Mouse (Mus musculus) embryonic facial prominence, embryonic 12.5 days (tissue): ENCODE results near the gene Plce1. TPM values are rescaled to one million over a fixed set of nuclear protein-coding genes. Genes with fewer than 3 reads are reported as not detected.

Experiments used
- ATAC-seq: fragments of 200-750 bp; cut with Nextera tagmentation; 2 replicates; pipeline ENCODE4 v1.8.0; 2017; ENCODE audit not compliant: insufficient number of reproducible peaks, insufficient read depth, low FRiP score, low TSS enrichment
- H3K27ac ChIP-seq: fragments of 300-500 bp; sonication (generic); 2 replicates; pipeline ENCODE4 v1.5.1; 2016; ENCODE audit warnings: mild to moderate bottlenecking
- H3K27me3 ChIP-seq: fragments of 300-500 bp; sonication (generic); 2 replicates; pipeline ENCODE4 v1.6.1; 2016; ENCODE audit warnings: mild to moderate bottlenecking, moderate library complexity
- H3K36me3 ChIP-seq: fragments of 300-500 bp; sonication (generic); 2 replicates; pipeline ENCODE4 v1.6.1; 2016; ENCODE audit warnings: mild to moderate bottlenecking
- H3K4me1 ChIP-seq: fragments of 300-500 bp; sonication (generic); 2 replicates; pipeline ENCODE4 v1.6.1; 2016
- H3K4me2 ChIP-seq: fragments of 300-500 bp; sonication (generic); replicated peaks from 2 replicates; pipeline ENCODE4 v1.6.1; 2016; ENCODE audit warnings: mild to moderate bottlenecking, moderate library complexity
- H3K4me3 ChIP-seq: fragments of 300-500 bp; sonication (generic); 2 replicates; pipeline ENCODE4 v1.5.1; 2016; ENCODE audit warnings: mild to moderate bottlenecking
- H3K9ac ChIP-seq: fragments of 300-500 bp; sonication (generic); 2 replicates; pipeline ENCODE4 v1.6.1; 2016; ENCODE audit warnings: mild to moderate bottlenecking, moderate library complexity
- H3K9me3 ChIP-seq: fragments of 300-500 bp; sonication (generic); 2 replicates; pipeline ENCODE4 v1.6.1; 2016; ENCODE audit warnings: mild to moderate bottlenecking, moderate library complexity
- WGBS: fragments of 180-500 bp; shearing (Covaris S2); methylation state at CpG from one replicate; pipeline ENCODE4 v1.1.7; 2016; 5-methylcytosine and 5-hydroxymethylcytosine counted together
- polyA plus RNA-seq: library from polyadenylated mRNA; unstranded; fragments of >200 nt; fragmentation: Nextera tagmentation; extraction: Ambion mirVana; gene quantifications from 2 replicates; pipeline ENCODE4 v1.2.1, GENCODE M21; 2016

Plce1 gene
- polyA plus RNA-seq, 1 experiment from 2014 or later: 4.7 TPM

GRCm38 (mm10) chr19:38750192-38750591, 269.3 kb downstream of the Plce1 start:
- 61% methylated on average over 4 of the region's 4 CpGs for WGBS
- H3K9ac ChIP-seq: no peak overlapping the region
- no peaks in the 10 kb centered on the region for H3K9me3 ChIP-seq
- no peak overlapping the region for H3K4me2 ChIP-seq
- ATAC-seq: no peak
- no peaks in the 10 kb centered on the region; the same call in 1 of the 2 replicates for H3K4me1 ChIP-seq
- no peak overlapping the region for H3K4me3 ChIP-seq
- H3K27me3 ChIP-seq: no peaks in the 10 kb centered on the region
- no peak overlapping the region for H3K27ac ChIP-seq
- H3K36me3 ChIP-seq: no peaks in the 10 kb centered on the region

- Histone ChIP-seq H3K4me1 (0 out of 2 replicates have a peak, but pooled peaks cover 3% of the 10 kb centered on the region), H3K4me2 (no peak overlapping the region), H3K27me3 (no peaks in the 10 kb centered on the region), H3K9ac (no peak overlapping the region), H3K4me3 (no peak overlapping the region), H3K36me3 (no peaks in the 10 kb centered on the region), H3K9me3 (no peaks in the 10 kb centered on the region), H3K27ac (no peak overlapping the region)
- WGBS: 87% methylated on average over 3 of the region's 3 CpGs
- ATAC-seq: no peak
Measured at GRCm38 (mm10) chr19:38757161-38757560, 276.3 kb downstream of the Plce1 start.

GRCm38 (mm10) chr19:38758056-38758455, 277.1 kb downstream of the Plce1 start:
- WGBS: 62% methylated on average over 5 of the region's 5 CpGs
- H3K4me3 ChIP-seq: no peak overlapping the region
- H3K36me3 ChIP-seq: no peaks in the 10 kb centered on the region
- H3K27ac ChIP-seq: no peak overlapping the region; the same call in 1 of the 2 replicates
- ATAC-seq: no peak
- no peaks in the 10 kb centered on the region for H3K9me3 ChIP-seq
- H3K4me2 ChIP-seq: no peak overlapping the region
- H3K27me3 ChIP-seq: no peaks in the 10 kb centered on the region
- H3K4me1 ChIP-seq: 0 out of 2 replicates have a peak, but pooled peaks cover 3% of the 10 kb centered on the region
- no peak overlapping the region for H3K9ac ChIP-seq

GRCm38 (mm10) chr19:38758685-38759472, 278.0 kb downstream of the Plce1 start:
- H3K4me1 ChIP-seq: 0 out of 2 replicates have a peak, but pooled peaks cover 3% of the 10 kb centered on the region
- no peak for ATAC-seq
- no peak overlapping the region for H3K4me3 ChIP-seq
- no peak overlapping the region for H3K9ac ChIP-seq
- no peaks in the 10 kb centered on the region for H3K9me3 ChIP-seq
- no peaks in the 10 kb centered on the region for H3K36me3 ChIP-seq
- no peak overlapping the region for H3K4me2 ChIP-seq
- H3K27ac ChIP-seq: no peak overlapping the region
- 64% methylated on average over 7 of the region's 7 CpGs for WGBS
- H3K27me3 ChIP-seq: no peaks in the 10 kb centered on the region

GRCm38 (mm10) chr19:38760441-38760840, 279.5 kb downstream of the Plce1 start:
- 75% methylated on average over 3 of the region's 3 CpGs for WGBS
- Histone ChIP-seq H3K4me1 (0 out of 2 replicates have a peak, but pooled peaks cover 3% of the 10 kb centered on the region), H3K9me3 (no peaks in the 10 kb centered on the region), H3K4me2 (no peak overlapping the region), H3K27ac (no peak overlapping the region), H3K4me3 (no peak overlapping the region), H3K9ac (no peak overlapping the region), H3K27me3 (no peaks in the 10 kb centered on the region), H3K36me3 (no peaks in the 10 kb centered on the region)
- ATAC-seq: no peak

- Histone ChIP-seq H3K9me3 (no peaks in the 10 kb centered on the region), H3K4me3 (no peak overlapping the region), H3K9ac (no peak overlapping the region), H3K27me3 (no peaks in the 10 kb centered on the region), H3K36me3 (no peaks in the 10 kb centered on the region), H3K4me2 (no peak overlapping the region), H3K4me1 (no peaks in the 10 kb centered on the region), H3K27ac (no peak overlapping the region)
- 70% methylated on average over 2 of the region's 2 CpGs for WGBS
- no peak for ATAC-seq
Measured at GRCm38 (mm10) chr19:38766306-38766705, 285.4 kb downstream of the Plce1 start.

- no peaks in the 10 kb centered on the region for H3K27me3 ChIP-seq
- no peak overlapping the region for H3K4me3 ChIP-seq
- H3K9ac ChIP-seq: no peak overlapping the region
- 50% methylated on average over 4 of the region's 4 CpGs for WGBS
- no peaks in the 10 kb centered on the region for H3K36me3 ChIP-seq
- no peak overlapping the region for H3K4me2 ChIP-seq
- no peaks in the 10 kb centered on the region for H3K4me1 ChIP-seq
- H3K27ac ChIP-seq: no peak overlapping the region
- no peaks in the 10 kb centered on the region for H3K9me3 ChIP-seq
- no peak for ATAC-seq
Measured at GRCm38 (mm10) chr19:38775548-38775947, 294.6 kb downstream of the Plce1 start.

- H3K36me3 ChIP-seq: no peaks in the 10 kb centered on the region
- ATAC-seq: no peak
- H3K9ac ChIP-seq: no peak overlapping the region
- no peak overlapping the region for H3K4me2 ChIP-seq
- 78% methylated on average over 2 of the region's 2 CpGs for WGBS
- no peaks in the 10 kb centered on the region for H3K4me1 ChIP-seq
- no peaks in the 10 kb centered on the region for H3K27me3 ChIP-seq
- no peaks in the 10 kb centered on the region for H3K9me3 ChIP-seq
- no peak overlapping the region for H3K27ac ChIP-seq
- no peak overlapping the region for H3K4me3 ChIP-seq
Measured at GRCm38 (mm10) chr19:38778805-38779204, 297.9 kb downstream of the Plce1 start.

- no peak overlapping the region for H3K4me3 ChIP-seq
- no peaks in the 10 kb centered on the region for H3K4me1 ChIP-seq
- ATAC-seq: no peak
- no peaks in the 10 kb centered on the region for H3K27me3 ChIP-seq
- peaks cover 4% of the 10 kb centered on the region for H3K36me3 ChIP-seq
- H3K27ac ChIP-seq: no peak overlapping the region
- H3K9me3 ChIP-seq: no peaks in the 10 kb centered on the region
- no peak overlapping the region for H3K4me2 ChIP-seq
- 84% methylated on average over 9 of the region's 9 CpGs for WGBS
- no peak overlapping the region for H3K9ac ChIP-seq
Measured at GRCm38 (mm10) chr19:38783542-38783941, 302.6 kb downstream of the Plce1 start.

- H3K4me2 ChIP-seq: no peak overlapping the region
- no peaks in the 10 kb centered on the region for H3K9me3 ChIP-seq
- ATAC-seq: no peak
- no peak overlapping the region for H3K27ac ChIP-seq
- no peaks in the 10 kb centered on the region for H3K27me3 ChIP-seq
- peaks cover 39% of the 10 kb centered on the region for H3K36me3 ChIP-seq
- no peaks in the 10 kb centered on the region for H3K4me1 ChIP-seq
- WGBS: 89% methylated on average over 6 of the region's 6 CpGs
- H3K9ac ChIP-seq: no peak overlapping the region
- H3K4me3 ChIP-seq: no peak overlapping the region
Measured at GRCm38 (mm10) chr19:38787756-38788155, 306.8 kb downstream of the Plce1 start.

- H3K4me2 ChIP-seq: no peak overlapping the region
- WGBS: 94% methylated on average over 7 of the region's 7 CpGs
- H3K4me3 ChIP-seq: no peak overlapping the region
- no peaks in the 10 kb centered on the region for H3K9me3 ChIP-seq
- no peak overlapping the region for H3K27ac ChIP-seq
- peaks cover 82% of the 10 kb centered on the region for H3K36me3 ChIP-seq
- H3K4me1 ChIP-seq: no peaks in the 10 kb centered on the region
- ATAC-seq: no peak
- H3K9ac ChIP-seq: no peak overlapping the region
- no peaks in the 10 kb centered on the region for H3K27me3 ChIP-seq
Measured at GRCm38 (mm10) chr19:38793563-38794045, 312.7 kb downstream of the Plce1 start.

- Histone ChIP-seq H3K27me3 (no peaks in the 10 kb centered on the region), H3K9me3 (no peaks in the 10 kb centered on the region), H3K9ac (no peak overlapping the region), H3K4me3 (no peak overlapping the region), H3K4me2 (no peak overlapping the region), H3K27ac (no peak overlapping the region), H3K36me3 (peaks cover 66% of the 10 kb centered on the region), H3K4me1 (no peaks in the 10 kb centered on the region)
- 83% methylated on average over 5 of the region's 5 CpGs for WGBS
- no peak for ATAC-seq
Measured at GRCm38 (mm10) chr19:38796546-38796945, 315.6 kb downstream of the Plce1 start.
